Mouse (Mus musculus) left cerebral cortex, adult 2 months (tissue): Measurements from ENCODE around the gene Nop58. TPM values are rescaled to one million over a fixed set of nuclear protein-coding genes. Genes with fewer than 3 reads are reported as not detected.
A peak's percentile ranks its signal among the peaks of the same experiment; 100 is the strongest.

Source experiments
- DNase-seq, 2 experiments: peaks; one replicate each; pipeline ENCODE4 v3.0.0; 2021 to 2022; ENCODE audit warnings: low spot score in 2 of 2, mixed read lengths in 1 of 2; ENCODE audit errors: extremely low spot score in 1 of 2
- H3K27ac ChIP-seq: fragments of 200-600 bp; 2 replicates; pipeline ENCODE4 v1.8.1; 2022
- H3K4me3 ChIP-seq: fragments of 200-600 bp; 2 replicates; pipeline ENCODE4 v1.8.1; 2022
- CTCF ChIP-seq: fragments of 200-600 bp; IDR thresholded peaks from 2 replicates; pipeline ENCODE4 v1.8.1; 2022; ENCODE audit warnings: antibody characterized with exemption, mild to moderate bottlenecking, moderate library complexity
- intact Hi-C: fragments of 180-260 bp; cut with DNase I; formaldehyde crosslinking; loops from one replicate; pipeline ENCODE4 v1.15.1; 2025
- total RNA-seq, 2 experiments: library from RNA; stranded (reverse); gene quantifications; 2 replicates each; pipeline ENCODE4 v1.2.3; 2021

Gene Nop58
- total RNA-seq, 2 experiments from 2014 or later = 50.7 to 51.3 TPM

- TF ChIP-seq CTCF = no peak
- peak overlapping the region; percentile 89 for H3K4me3 ChIP-seq
- intact Hi-C loops = loop anchor here (2.0 kb wide), 1 partner anchor 15 kb away; the partner anchor contains the start of gene Nop58
- peak; percentile 15 to 34 for DNase-seq
- peak overlapping the region; percentile 95 for H3K27ac ChIP-seq
These were observed 14.7 kb upstream of the Nop58 start for GRCm38 (mm10) chr1:59669962-59670630.

GRCm38 (mm10) chr1:59670641-59671168 lies 14.1 kb upstream of the Nop58 start, which contains the start of gene Sumo1:
Sumo1 (minus strand) TSS chr1:59670834.
- H3K4me3 ChIP-seq = peak within 1 kb of the TSS; percentile 89
- intact Hi-C loops = loop anchor here (2.0 kb wide), 1 partner anchor 14 kb away; the partner anchor contains the start of gene Nop58
- peak within 1 kb of the TSS; percentile 95 for H3K27ac ChIP-seq
- no peak for TF ChIP-seq CTCF
- peak; percentile 86 to 88 for DNase-seq

GRCm38 (mm10) chr1:59673661-59674060 lies 11.1 kb upstream of the Nop58 start:
- Histone ChIP-seq H3K27ac (no peak overlapping the region), H3K4me3 (no peak overlapping the region)
- DNase-seq = no peak
- intact Hi-C loops = no loop called here
- no peak for TF ChIP-seq CTCF

DNA sequence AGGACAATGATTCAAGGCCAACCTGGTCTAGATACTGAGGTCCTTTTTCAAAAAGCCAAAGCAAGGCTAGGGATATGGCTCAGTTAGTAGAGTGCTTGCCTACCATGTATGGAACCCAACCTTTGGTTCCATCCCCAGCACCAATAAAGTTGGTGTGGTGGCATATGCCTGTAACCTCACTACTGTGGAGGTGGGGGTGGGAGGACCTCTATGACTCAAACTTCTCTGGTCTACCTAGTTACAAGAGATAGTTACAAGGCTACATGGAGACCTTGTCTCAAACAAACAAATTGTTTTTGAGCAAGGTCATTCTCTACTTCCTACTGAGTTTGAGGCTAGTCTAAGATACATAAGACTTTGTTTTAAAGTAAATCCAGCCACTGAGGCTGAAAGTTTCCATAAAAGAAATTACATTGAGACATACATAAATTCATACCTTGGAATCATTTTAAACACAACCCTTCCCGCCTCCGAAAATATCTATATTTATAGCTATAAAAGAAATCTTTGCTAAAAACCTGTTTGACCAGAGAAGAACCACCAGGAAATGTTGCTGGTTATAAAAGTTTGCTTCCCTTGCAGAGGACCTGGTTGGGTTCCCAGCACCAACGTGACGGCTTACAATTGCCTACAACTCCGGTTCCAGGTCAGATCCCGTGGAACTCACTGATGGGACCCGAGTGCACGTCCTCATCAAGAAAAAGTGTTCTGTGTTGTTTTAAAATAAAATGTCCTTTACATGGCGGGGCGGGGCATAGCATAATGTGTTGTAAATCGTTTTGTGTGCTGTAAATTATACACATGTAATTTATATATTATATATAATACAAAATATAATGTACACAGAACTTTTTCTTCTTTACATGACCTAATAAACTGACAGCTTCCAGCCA lies 599 bp upstream of the Nop58 start:
- peak overlapping the region; percentile 30; the same call in 1 of the 2 replicates for H3K27ac ChIP-seq
- no peak for TF ChIP-seq CTCF
- H3K4me3 ChIP-seq = peak overlapping the region; percentile 93
- intact Hi-C loops = loop anchor here (2.0 kb wide), 1 partner anchor 13 kb away; the partner anchor contains the start of gene Sumo1
- DNase-seq = peak; percentile 12 to 17

DNA sequence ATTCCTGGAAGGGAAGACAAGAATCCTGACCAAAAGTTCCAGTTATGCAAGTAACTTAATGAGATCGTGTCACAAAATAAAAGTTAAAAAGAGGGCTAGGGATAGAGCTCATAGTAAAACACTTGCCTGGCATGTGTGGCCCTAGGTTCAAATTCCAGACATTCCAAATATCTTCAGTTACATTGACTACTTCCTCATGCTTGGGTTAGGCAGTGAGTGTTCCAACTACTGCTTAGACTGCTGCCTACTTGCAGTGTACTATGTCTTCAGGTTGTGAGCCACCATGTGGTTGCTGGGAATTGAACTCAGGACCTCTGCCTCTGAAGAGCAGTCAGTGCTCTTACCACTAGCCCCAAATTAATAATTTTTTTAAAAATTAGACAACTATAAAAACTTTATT lies 2.7 kb downstream of the Nop58 start:
- Histone ChIP-seq H3K4me3 (no peak overlapping the region), H3K27ac (no peak overlapping the region)
- no peak for TF ChIP-seq CTCF
- DNase-seq = no peak
- intact Hi-C loops = no loop called here

- no peak for DNase-seq
- Histone ChIP-seq H3K4me3 (no peak overlapping the region), H3K27ac (no peak overlapping the region)
- intact Hi-C loops = no loop called here
- no peak; the same call in none of the 2 replicates for TF ChIP-seq CTCF
These were observed 5.7 kb downstream of the Nop58 start for GRCm38 (mm10) chr1:59690467-59690866.

DNA sequence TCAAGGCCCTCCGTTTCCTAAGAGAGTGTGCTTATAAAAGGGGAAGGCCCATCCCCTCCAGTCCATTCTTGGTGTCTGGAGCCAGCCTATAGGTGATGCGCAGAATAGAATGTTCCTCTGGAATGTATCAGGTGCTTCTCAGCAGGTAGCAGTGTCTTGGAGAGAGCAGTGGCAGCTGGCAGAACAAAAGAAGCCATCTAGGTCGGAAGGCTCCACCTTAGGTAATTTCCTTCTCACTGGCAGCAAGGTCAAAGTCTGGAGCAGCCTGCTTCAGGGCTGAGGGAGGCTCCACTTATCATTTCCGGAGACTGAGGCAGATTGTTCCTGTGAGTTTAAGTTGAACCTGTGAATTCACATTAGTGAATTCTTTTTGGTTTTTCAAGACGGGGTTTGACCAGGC lies 13.0 kb downstream of the Nop58 start:
- Histone ChIP-seq H3K27ac (no peak overlapping the region), H3K4me3 (no peak overlapping the region)
- intact Hi-C loops = no loop called here
- DNase-seq = no peak
- TF ChIP-seq CTCF = no peak

DNA sequence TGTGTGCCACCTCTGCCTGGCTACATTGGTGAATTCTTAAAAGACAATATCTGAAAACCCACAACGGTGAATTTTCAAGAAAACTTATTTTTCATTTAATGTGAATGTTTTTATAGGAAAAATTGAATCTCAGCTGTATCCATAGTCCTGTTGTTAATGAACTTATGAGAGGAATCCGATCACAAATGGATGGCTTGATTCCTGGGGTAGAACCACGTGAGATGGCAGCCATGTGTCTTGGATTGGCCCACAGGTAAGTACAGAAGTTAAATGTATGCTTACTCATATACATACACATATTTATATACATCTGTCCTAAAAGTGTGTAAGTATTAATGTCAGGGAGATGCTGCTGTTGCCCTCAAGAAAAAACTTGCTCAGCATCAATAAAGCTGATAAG lies 13.4 kb downstream of the Nop58 start:
- no peak overlapping the region for H3K4me3 ChIP-seq
- H3K27ac ChIP-seq = no peak overlapping the region
- no peak for TF ChIP-seq CTCF
- no peak for DNase-seq
- intact Hi-C loops = no loop called here

- Histone ChIP-seq H3K27ac (no peak overlapping the region), H3K4me3 (no peak overlapping the region)
- peak; percentile 40 for TF ChIP-seq CTCF
- no peak for DNase-seq
- intact Hi-C loops = loop anchor here (10.0 kb wide), 1 partner anchor 303 kb away; no protein-coding TSS in a partner anchor
These were observed 17.0 kb downstream of the Nop58 start for GRCm38 (mm10) chr1:59701766-59702165.

DNA sequence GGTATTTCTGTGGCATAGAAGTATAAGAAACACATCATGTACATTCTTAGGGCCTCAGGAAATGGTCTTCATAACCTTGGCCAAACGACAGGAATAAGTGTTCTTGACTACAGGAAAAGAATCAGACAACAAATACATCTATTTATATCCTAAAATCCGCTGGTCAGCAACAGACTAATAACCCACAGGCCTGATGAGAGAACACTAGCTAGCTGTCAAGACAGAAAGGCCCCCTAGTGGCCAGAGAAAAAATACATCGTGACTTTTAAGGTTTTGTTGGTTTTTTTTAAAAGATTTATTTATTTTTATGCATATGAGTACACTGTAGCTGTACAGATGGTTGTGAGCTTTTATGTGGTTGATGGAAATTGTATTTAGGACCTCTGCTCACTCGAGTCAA lies 35.1 kb downstream of the Nop58 start:
- H3K27ac ChIP-seq = no peak overlapping the region
- H3K4me3 ChIP-seq = no peak overlapping the region
- intact Hi-C loops = no loop called here
- DNase-seq = no peak
- TF ChIP-seq CTCF = peak; percentile 80

DNA sequence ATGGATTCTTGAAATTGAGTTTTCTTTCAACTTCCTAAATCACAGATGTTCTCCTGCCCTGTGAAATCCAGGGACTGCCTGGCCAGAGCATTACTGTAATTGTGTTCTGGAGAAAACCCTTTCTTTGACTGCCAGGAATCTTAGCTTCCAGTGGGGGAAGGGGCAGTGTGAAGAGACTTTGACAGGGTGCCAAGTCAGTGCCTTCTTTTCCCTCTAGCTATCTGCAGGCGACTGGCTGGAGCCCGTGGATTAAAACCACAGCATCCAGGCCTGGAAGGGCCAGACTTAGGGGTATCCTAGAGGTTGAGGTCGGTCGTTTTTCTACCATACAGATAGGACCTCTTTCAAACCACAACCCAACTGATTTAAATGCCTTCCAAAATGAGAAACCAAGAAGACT lies 40.9 kb downstream of the Nop58 start:
- intact Hi-C loops = no loop called here
- TF ChIP-seq CTCF = no peak
- DNase-seq = no peak
- Histone ChIP-seq H3K4me3 (no peak overlapping the region), H3K27ac (no peak overlapping the region)

GRCm38 (mm10) chr1:59730106-59730505 lies 45.3 kb downstream of the Nop58 start:
- H3K27ac ChIP-seq = no peak overlapping the region
- TF ChIP-seq CTCF = no peak
- intact Hi-C loops = no loop called here
- DNase-seq = no peak
- no peak overlapping the region for H3K4me3 ChIP-seq
